Mouse (Mus musculus) CH12F3 (cell line): Measurements from ENCODE around the gene Tbc1d19.

Source experiments
- in situ Hi-C: fragments of 300-500 bp; cut with MboI; formaldehyde crosslinking; loops from 2 replicates; pipeline ENCODE4 v1.14.3; 2020; ENCODE audit warnings: low sequenced_read_pairs

The Tbc1d19 gene

GRCm38 (mm10) chr5:53902757-53903156 is 93.4 kb downstream of the Tbc1d19 start:
- in situ Hi-C loops, result no loop called here

GRCm38 (mm10) chr5:53909201-53909600 is 99.8 kb downstream of the Tbc1d19 start:
- in situ Hi-C loops, result no loop called here

- in situ Hi-C loops, result no loop called here
Measured at GRCm38 (mm10) chr5:53920416-53920815, 111.0 kb downstream of the Tbc1d19 start.

GRCm38 (mm10) chr5:53922149-53922904 is 112.9 kb downstream of the Tbc1d19 start:
- in situ Hi-C loops, result no loop called here

GRCm38 (mm10) chr5:53924005-53924404 is 114.6 kb downstream of the Tbc1d19 start:
- in situ Hi-C loops, result no loop called here

DNA sequence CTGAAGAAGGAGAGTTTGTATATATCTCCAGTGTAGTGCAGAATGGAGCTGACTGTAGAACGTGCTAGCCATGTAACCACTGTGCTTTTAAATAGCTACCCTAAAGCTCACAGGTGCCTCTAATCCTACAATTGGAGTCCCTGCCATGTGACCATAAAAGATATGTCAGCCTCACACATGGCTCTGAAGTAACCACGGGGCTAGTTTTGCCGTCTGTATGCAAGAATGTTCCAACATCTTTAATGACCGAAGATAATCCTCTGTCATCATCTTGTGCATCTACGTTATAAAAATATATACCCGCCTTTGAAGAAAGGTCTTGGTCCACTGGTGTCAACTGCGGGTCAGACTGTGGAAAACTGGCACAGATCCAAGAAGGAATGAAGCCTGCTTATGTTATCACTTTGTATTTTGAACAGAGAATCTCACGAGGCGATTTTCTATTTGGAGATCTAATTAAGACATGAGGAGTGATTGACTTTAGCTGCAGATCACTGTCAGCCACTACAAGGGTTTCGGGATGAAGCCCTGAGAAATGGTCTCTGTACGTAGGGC is 117.0 kb downstream of the Tbc1d19 start:
- in situ Hi-C loops, result no loop called here

- in situ Hi-C loops, result no loop called here
Measured at GRCm38 (mm10) chr5:53927886-53928285, 118.5 kb downstream of the Tbc1d19 start.

DNA sequence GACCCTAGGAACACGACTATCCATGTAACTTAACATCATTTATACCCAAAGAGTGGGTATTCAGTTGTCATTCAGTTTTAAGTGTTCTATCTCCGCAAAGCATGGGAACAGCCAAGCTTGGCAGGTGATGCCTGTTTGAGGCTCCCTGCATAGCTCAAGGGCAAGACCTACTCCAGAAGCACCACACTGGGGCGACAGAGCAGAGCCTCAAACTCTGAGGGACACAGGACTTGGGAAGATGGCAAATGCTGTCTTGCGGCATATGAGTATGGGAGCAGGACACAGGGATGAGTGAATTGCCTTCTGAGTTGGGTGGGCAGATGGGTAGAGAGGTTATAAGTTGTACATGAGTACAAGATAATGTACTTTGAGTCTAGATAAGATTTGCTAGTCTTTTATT is 119.1 kb downstream of the Tbc1d19 start:
- in situ Hi-C loops, result no loop called here

- in situ Hi-C loops, result no loop called here
Measured at GRCm38 (mm10) chr5:53929205-53929614, 119.8 kb downstream of the Tbc1d19 start.

DNA sequence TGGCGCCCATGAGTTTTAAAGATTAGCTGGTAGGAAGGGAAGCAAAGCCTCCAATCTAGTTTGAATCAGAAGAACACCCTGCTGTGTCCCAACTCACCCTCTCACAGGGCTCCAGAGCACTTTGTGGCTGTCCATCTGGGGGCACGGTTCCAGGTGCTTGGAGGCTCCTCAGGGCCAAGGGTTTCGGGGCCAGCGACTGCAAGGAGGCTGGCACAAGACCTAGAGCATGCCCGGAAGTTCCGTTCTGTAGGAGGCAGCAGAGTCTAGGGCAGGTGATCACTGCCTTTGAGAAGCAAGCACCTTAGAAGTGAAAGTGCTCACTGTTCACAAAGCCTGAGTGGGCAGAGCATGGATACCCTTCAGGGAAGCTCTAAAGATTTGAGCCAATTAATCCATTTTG is 120.4 kb downstream of the Tbc1d19 start:
- in situ Hi-C loops, result no loop called here

DNA sequence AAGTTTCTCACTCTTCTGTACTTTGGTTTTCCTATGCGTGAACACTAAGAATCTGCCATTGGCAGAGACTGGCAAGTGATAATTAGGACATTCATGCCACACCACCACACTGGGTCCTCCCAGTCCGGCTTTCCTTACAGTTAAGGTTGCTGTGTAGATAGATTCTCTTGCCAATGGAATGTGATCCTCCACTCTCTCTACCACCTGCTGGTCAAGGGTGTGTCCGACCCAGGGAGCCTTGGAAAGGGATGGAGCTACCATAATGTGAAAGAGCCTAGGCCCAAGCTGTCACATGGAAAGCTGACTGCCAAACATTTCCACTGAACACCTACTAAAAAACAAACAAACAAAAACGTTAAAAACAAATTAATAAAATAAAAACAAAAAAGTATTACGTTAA is 121.6 kb downstream of the Tbc1d19 start:
- in situ Hi-C loops, result no loop called here

- in situ Hi-C loops, result no loop called here
Measured at GRCm38 (mm10) chr5:53933628-53934027, 124.2 kb downstream of the Tbc1d19 start.

DNA sequence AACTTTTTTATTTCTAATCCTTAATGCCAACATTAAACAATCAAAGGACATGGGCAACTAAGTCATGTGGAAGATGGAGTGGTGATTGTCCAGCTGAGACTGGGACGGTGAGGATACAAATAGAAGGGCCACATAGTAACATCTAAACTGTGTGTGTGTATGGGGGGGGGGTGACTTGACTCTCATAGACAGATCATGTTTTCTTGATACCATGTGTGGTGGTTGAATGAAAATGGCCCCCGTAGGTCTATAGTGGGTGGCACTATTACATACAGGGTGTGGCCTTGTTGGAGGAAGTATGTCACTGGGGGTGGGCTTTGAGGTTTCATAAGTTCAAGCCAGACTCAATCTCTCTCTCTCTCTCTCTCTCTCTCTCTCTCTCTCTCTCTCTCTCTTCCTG is 124.6 kb downstream of the Tbc1d19 start:
- in situ Hi-C loops, result no loop called here

- in situ Hi-C loops, result no loop called here
Measured at GRCm38 (mm10) chr5:53934826-53935225, 125.4 kb downstream of the Tbc1d19 start.

- in situ Hi-C loops, result no loop called here
Measured at GRCm38 (mm10) chr5:53937187-53937586, 127.8 kb downstream of the Tbc1d19 start.

GRCm38 (mm10) chr5:53939026-53939425 is 129.6 kb downstream of the Tbc1d19 start:
- in situ Hi-C loops, result no loop called here

DNA sequence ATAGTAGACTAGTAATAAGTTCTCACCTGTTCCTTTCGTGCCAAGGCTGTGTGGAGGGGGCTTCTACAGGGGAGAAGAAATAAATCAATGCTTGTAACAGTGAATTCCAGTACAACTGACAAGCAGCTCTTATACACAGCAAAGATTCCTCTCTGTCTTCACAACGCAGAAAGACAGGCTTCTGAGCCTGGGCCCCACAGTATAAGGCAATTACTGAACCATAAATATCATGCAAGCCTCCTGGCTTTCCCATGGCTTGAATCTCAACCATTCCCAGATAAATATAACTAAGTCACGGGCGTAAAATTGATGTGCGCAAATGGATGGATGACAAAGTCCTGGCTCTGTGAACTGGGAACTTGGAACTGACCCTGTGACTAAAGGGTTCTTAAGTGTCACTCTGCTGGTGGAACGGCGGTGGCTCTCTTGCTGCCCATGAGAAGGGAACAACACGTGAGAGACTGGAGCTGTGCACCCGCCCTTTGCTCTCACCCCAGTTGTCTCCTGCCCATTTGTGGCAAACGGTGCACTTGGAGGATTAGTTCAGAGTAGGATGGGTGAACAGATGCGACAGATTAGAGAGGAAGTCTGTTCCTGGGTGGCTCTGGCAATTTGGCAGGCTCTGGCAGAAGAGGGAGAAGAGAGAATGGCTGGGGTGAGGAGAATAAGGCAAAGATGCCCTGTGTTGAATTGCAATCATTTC is 132.1 kb downstream of the Tbc1d19 start:
- in situ Hi-C loops, result no loop called here

DNA sequence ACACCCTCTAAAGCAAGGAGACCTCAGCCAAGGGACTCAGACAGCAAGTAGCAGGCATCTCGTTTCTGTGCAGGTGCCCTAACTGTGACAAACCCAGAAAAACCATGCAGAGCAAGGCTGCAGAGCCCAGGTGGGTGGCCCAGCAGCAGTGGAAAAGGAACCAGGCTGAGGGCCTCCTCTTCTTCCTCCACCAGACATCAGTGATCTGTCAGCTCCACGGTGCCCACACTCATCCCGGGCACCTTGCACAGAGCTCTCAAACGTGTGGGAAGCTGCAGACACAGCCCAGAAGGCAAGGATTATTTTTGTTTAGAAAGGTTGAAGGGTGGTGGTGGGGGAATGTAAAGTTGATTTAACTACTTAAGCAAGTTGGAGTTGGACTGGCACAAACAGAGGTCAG is 132.9 kb downstream of the Tbc1d19 start:
- in situ Hi-C loops, result no loop called here

DNA sequence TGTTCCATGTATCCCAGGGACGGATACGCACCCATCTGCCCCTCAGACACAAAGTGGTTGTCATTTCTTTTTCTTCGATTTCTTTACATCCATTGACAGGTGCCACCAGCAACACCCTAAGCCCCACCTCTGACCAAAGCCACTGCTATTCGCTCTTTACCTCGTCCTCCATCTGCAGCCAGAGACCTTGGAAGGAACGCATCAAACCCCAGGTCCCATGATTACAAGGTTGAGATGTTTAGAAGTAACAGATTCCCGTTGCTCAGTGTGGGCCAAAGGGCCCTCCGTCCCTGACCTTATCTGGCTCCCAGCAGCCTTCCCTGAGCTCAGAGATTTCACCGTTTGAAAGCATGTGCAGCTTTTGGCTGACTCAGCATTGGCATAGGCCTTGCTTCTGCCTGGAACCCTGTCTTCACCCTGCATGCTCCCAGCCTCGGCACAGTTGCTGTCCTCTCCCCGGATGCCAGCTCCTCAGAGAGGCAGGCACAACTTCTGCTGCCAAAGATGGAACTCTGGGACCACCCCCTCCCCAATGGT is 134.0 kb downstream of the Tbc1d19 start:
- in situ Hi-C loops, result no loop called here

DNA sequence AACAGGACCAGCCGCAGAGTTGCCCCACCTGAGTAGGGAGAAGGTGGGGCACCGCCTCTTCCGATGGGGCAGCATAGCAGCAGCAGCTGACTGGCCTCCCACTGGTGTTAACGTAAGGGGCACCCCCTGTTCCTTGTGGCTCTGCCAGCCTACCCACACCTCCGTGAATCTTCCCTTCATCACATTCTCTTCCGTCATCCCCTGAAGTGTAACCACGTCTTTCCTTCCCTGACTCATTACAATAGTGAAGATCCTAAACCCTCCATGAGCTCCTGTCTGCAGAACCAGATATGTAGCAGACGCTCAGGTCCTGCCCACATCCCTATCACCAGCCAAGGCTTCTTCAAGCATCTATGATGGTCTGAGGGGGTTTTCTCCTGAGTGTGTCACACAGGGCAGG is 137.3 kb downstream of the Tbc1d19 start:
- in situ Hi-C loops, result no loop called here

GRCm38 (mm10) chr5:53947549-53948183 is 138.3 kb downstream of the Tbc1d19 start:
- in situ Hi-C loops, result no loop called here
